Mouse (Mus musculus) thymus, adult 2 months (tissue): ENCODE data around the gene Olfr1426. TPM values are rescaled to one million over a fixed set of nuclear protein-coding genes. Genes with fewer than 3 reads are reported as not detected.
"Not testable (repeated sequence)": the region's sequence is repeated elsewhere in the genome, so short reads cannot be mapped to it uniquely, and the experiment has no call there.

Experiments
- DNase-seq: peaks from one replicate; pipeline ENCODE4 v3.0.0; 2021
- H3K27ac ChIP-seq: fragments of 200-500 bp; 2 replicates; pipeline ENCODE4 v1.5.1; 2012; ENCODE audit warnings: low read length, control low read depth; ENCODE audit not compliant: control insufficient read depth, insufficient read depth
- H3K27me3 ChIP-seq: fragments of 200-500 bp; 2 replicates; pipeline ENCODE4 v1.6.1; 2012; ENCODE audit warnings: mild to moderate bottlenecking, low read length, moderate library complexity, mixed read lengths; ENCODE audit not compliant: control insufficient read depth, insufficient read depth
- H3K36me3 ChIP-seq: fragments of 200-500 bp; 2 replicates; pipeline ENCODE4 v1.6.1; 2012; ENCODE audit warnings: mild to moderate bottlenecking, low read length, moderate library complexity; ENCODE audit not compliant: control insufficient read depth, insufficient read depth
- H3K4me1 ChIP-seq: fragments of 200-500 bp; replicated peaks from 2 replicates; pipeline ENCODE4 v1.6.1; 2012; ENCODE audit warnings: low read length; ENCODE audit not compliant: control insufficient read depth, insufficient read depth
- H3K4me3 ChIP-seq: fragments of 200-500 bp; 2 replicates; pipeline ENCODE4 v1.5.1; 2012; ENCODE audit warnings: mild to moderate bottlenecking, low read length, control low read depth, moderate library complexity; ENCODE audit not compliant: control insufficient read depth, insufficient read depth
- CTCF ChIP-seq: fragments of 200-500 bp; IDR thresholded peaks from 2 replicates; pipeline ENCODE4 v1.5.1; 2012; ENCODE audit warnings: mild to moderate bottlenecking, control low read depth, low read length, moderate library complexity, borderline replicate concordance; ENCODE audit not compliant: control insufficient read depth, poor library complexity, insufficient read depth; ENCODE audit errors: extremely low read depth
- POLR2A ChIP-seq: fragments of 200-500 bp; IDR thresholded peaks from 2 replicates; pipeline ENCODE4 v1.6.1; 2012; ENCODE audit warnings: mild to moderate bottlenecking, low read length, control low read depth, moderate library complexity; ENCODE audit not compliant: control insufficient read depth, poor library complexity, insufficient read depth; ENCODE audit errors: extremely low read depth
- WGBS: fragments of 180-500 bp; shearing (Covaris S2); methylation state at CpG from one replicate; pipeline ENCODE4 v1.1.7; 2018; 5-methylcytosine and 5-hydroxymethylcytosine counted together
- polyA plus RNA-seq: library from polyadenylated mRNA; depleted of rRNA; stranded (reverse); fragments of >200 nt; gene quantifications from 2 replicates; pipeline ENCODE4 v1.2.3, GENCODE M21; 2012; rRNA removed

The Olfr1426 gene
- not detected in 2 replicates for polyA plus RNA-seq

- 85% methylated on average over 1 of the region's 1 CpGs for WGBS
- TF ChIP-seq CTCF (no peak), POLR2A (no peak)
- H3K27me3 ChIP-seq = no peaks in the 10 kb centered on the region
- H3K27ac ChIP-seq = no peak within 1 kb of the TSS
- no peaks in the 10 kb centered on the region for H3K36me3 ChIP-seq
- no peaks in the 10 kb centered on the region for H3K4me1 ChIP-seq
- no peak for DNase-seq
- H3K4me3 ChIP-seq = no peak within 1 kb of the TSS
These were observed at the start of gene Olfr1426 for GRCm38 (mm10) chr19:12091913-12092312. TSS of gene Olfr1426 (minus strand) at chr19:12092013.

DNA sequence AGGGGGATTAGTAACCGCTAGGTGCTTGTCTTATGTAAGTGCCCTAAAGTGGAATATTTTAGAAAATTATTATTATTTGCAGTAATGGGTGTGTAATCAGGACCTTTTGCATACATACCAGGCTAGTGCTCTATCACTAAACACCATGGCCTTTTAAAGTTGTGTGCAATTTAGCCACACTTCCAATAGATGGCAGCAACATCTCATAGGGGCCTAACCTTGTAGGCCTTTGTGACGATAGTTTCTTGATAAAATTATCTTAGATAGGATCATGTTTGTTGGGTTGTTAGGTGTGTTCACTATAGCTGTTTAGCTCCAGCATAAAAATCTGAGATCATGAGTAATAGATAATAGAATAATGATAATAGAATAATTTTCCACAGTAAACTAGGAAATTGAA lies 42.5 kb upstream of the Olfr1426 start:
- DNase-seq = peak; percentile 4
- Histone ChIP-seq H3K27me3 (no peaks in the 10 kb centered on the region), H3K36me3 (no peaks in the 10 kb centered on the region), H3K27ac (no peak overlapping the region), H3K4me3 (no peak overlapping the region), H3K4me1 (no peaks in the 10 kb centered on the region)
- TF ChIP-seq POLR2A (no peak), CTCF (no peak)
- WGBS = 36% methylated on average over 2 of the region's 2 CpGs

GRCm38 (mm10) chr19:12123103-12123502 lies 31.3 kb upstream of the Olfr1426 start, which contains the start of gene Olfr76:
TSS of gene Olfr76 (minus strand) at chr19:12123203.
- WGBS = 88% methylated on average over 3 of the region's 3 CpGs
- no peak for DNase-seq
- TF ChIP-seq POLR2A (no peak), CTCF (no peak)
- Histone ChIP-seq H3K36me3 (no peaks in the 10 kb centered on the region), H3K4me1 (no peaks in the 10 kb centered on the region), H3K27ac (no peak within 1 kb of the TSS), H3K27me3 (no peaks in the 10 kb centered on the region), H3K4me3 (no peak within 1 kb of the TSS)

DNA sequence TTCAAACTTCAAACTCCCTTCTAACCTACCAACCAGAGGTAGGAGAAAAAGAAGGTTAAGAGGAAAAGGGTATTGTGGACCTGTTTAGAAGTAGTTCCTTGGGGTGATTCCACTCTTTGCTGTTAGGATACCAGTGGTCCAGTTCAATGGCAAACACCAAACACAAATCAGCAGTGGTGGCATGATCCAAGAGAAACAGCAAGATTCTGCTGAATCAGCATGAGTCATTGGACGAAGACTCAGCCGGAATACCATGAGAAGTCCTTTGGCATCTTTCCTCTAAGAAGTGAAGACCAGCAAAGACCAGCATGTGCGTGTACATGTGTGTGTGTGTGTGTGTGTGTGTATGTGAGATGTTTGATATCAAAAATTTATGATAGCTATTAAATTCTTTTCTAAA lies 24.7 kb upstream of the Olfr1426 start:
- no peak overlapping the region for H3K4me3 ChIP-seq
- no peak for DNase-seq
- 94% methylated on average over 3 of the region's 3 CpGs for WGBS
- H3K27me3 ChIP-seq = no peaks in the 10 kb centered on the region
- TF ChIP-seq CTCF (no peak), POLR2A (no peak)
- H3K4me1 ChIP-seq = no peaks in the 10 kb centered on the region
- H3K27ac ChIP-seq = no peak overlapping the region
- no peaks in the 10 kb centered on the region for H3K36me3 ChIP-seq

DNA sequence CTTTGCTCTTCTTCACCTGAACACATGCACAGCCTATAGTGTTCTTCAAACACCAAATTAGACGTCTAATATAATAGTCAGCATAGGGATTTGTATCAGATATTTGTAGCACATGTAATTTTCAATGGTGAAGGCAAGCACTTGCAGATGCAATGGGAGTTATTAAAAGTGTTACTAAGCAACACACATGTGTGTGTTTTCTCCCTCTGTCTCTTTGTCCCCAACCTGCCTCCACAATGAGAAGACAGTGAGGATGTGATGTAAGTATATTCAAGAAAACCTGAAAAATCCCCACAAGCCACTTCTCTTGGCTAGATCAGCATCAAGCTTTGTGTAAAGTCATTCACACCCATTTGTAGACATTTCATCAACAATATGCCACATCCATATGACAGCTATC lies 24.0 kb upstream of the Olfr1426 start, which contains the start of gene Olfr1428:
TSS of gene Olfr1428 (minus strand) at position 101 of the 400 bp plus-strand sequence.
- DNase-seq = no peak
- Histone ChIP-seq H3K27ac (no peak within 1 kb of the TSS), H3K4me1 (no peaks in the 10 kb centered on the region), H3K4me3 (no peak within 1 kb of the TSS), H3K36me3 (no peaks in the 10 kb centered on the region), H3K27me3 (no peaks in the 10 kb centered on the region)
- 88% methylated on average over 1 of the region's 1 CpGs for WGBS
- TF ChIP-seq CTCF = no peak

- WGBS = 64% methylated on average over 1 of the region's 1 CpGs
- Histone ChIP-seq H3K27me3 (no peaks in the 10 kb centered on the region), H3K4me1 (no peaks in the 10 kb centered on the region), H3K27ac (no peak overlapping the region), H3K36me3 (no peaks in the 10 kb centered on the region), H3K4me3 (no peak overlapping the region)
- no peak for DNase-seq
- TF ChIP-seq POLR2A (no peak), CTCF (no peak)
These were observed 22.0 kb upstream of the Olfr1426 start for GRCm38 (mm10) chr19:12113807-12114206.

- no peak for DNase-seq
- Histone ChIP-seq H3K27ac (no peak overlapping the region), H3K36me3 (no peaks in the 10 kb centered on the region), H3K27me3 (no peaks in the 10 kb centered on the region), H3K4me1 (no peaks in the 10 kb centered on the region), H3K4me3 (no peak overlapping the region)
- WGBS = 68% methylated on average over 1 of the region's 1 CpGs
- TF ChIP-seq CTCF (no peak), POLR2A (no peak)
These were observed 12.7 kb upstream of the Olfr1426 start for GRCm38 (mm10) chr19:12104541-12104940.

- TF ChIP-seq CTCF (no peak), POLR2A (no peak)
- Histone ChIP-seq H3K4me3 (no peak within 1 kb of the TSS), H3K27ac (no peak within 1 kb of the TSS), H3K27me3 (no peaks in the 10 kb centered on the region), H3K4me1 (no peaks in the 10 kb centered on the region), H3K36me3 (no peaks in the 10 kb centered on the region)
- DNase-seq = no peak
- WGBS = 100% methylated on average over 2 of the region's 2 CpGs
These were observed 11.4 kb upstream of the Olfr1426 start, which contains the start of gene Olfr1427 for GRCm38 (mm10) chr19:12103234-12103633. TSS of gene Olfr1427 (minus strand) at chr19:12103334.

DNA sequence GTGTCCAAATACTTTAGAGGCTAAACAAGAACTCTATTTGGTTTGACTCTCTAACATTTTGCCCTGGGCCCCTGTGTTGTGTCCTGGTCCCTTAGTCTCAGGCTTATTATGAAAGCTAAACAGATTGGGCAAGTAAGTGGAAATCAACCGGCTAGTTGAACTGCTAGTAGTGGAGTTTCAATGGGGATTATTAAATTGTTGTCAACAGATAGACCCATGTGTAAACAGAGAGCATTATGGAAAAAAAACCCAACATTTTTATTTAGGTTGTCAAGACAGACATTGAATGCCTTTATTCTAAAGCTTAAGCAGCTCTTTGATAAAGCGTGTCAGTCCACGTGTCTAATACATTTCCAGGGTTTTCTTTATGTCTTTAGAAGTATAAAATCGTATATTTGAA lies 14.2 kb downstream of the Olfr1426 start, which contains the start of gene Olfr1425:
TSS of gene Olfr1425 (minus strand) at position 101 of the 400 bp plus-strand sequence.
- WGBS = 93% methylated on average over 4 of the region's 4 CpGs
- not testable (repeated sequence) for H3K4me1 ChIP-seq, H3K36me3 ChIP-seq, H3K27me3 ChIP-seq, H3K4me3 ChIP-seq, H3K27ac ChIP-seq, DNase-seq

- not testable (repeated sequence) for H3K4me3 ChIP-seq, DNase-seq, H3K27me3 ChIP-seq, H3K36me3 ChIP-seq, H3K4me1 ChIP-seq, H3K27ac ChIP-seq
- 86% methylated on average over 1 of the region's 1 CpGs for WGBS
These were observed 22.3 kb downstream of the Olfr1426 start for GRCm38 (mm10) chr19:12069546-12069945.

- not testable (repeated sequence) for H3K27ac ChIP-seq, H3K27me3 ChIP-seq, DNase-seq, H3K4me1 ChIP-seq, H3K36me3 ChIP-seq, H3K4me3 ChIP-seq
- WGBS = 70% methylated on average over 1 of the region's 1 CpGs
These were observed 24.0 kb downstream of the Olfr1426 start for GRCm38 (mm10) chr19:12067806-12068205.
